Mouse (Mus musculus): ENCODE measurements around the gene Cacnb3. TPM values are rescaled to one million over a fixed set of nuclear protein-coding genes. Genes with fewer than 3 reads are reported as not detected.

Gene Cacnb3
- polyA plus RNA-seq, 1 experiment from 2014 or later = 15.1 TPM

GRCm38 (mm10) chr15:98610131-98610633 lies 20.5 kb upstream of the Cacnb3 start:
- 4% methylated on average over 12 of the region's 12 CpGs for whole genome bisulfite sequencing
- H3K4me2 ChIP-seq (replicated peaks; ENCODE audit: low read depth) = peak overlapping the region; percentile 92
- H3K27me3 ChIP-seq (ENCODE audit: control insufficient read depth, insufficient read depth, low read length) = no peaks in the 10 kb centered on the region
- TF ChIP-seq EP300 (optimal IDR thresholded peaks at IDR 0.05) (no peak), CTCF (IDR thresholded peaks at IDR 0.05; ENCODE audit: low read depth) (no peak)
- ATAC-seq (ENCODE audit: low FRiP score, low TSS enrichment) (no peak), DNase-seq (ENCODE audit: low spot score) (no peak)
- H3K36me3 ChIP-seq (ENCODE audit: control insufficient read depth, insufficient read depth, low read length) = no peaks in the 10 kb centered on the region
- no peaks in the 10 kb centered on the region for H3K4me1 ChIP-seq (replicated peaks; ENCODE audit: control insufficient read depth, insufficient read depth)
- H3K27ac ChIP-seq (replicated peaks) = peak overlapping the region; percentile 97
- peak overlapping the region; percentile 92 for H3K9ac ChIP-seq (ENCODE audit: low read length)
- H3K9me3 ChIP-seq (ENCODE audit: control insufficient read depth, low read length) = no peaks in the 10 kb centered on the region
- peak overlapping the region; percentile 91 for H3K4me3 ChIP-seq (ENCODE audit: low read depth, low read length)

GRCm38 (mm10) chr15:98612229-98612628 lies 18.4 kb upstream of the Cacnb3 start:
- no peaks in the 10 kb centered on the region for H3K9me3 ChIP-seq (ENCODE audit: control insufficient read depth, low read length)
- no peaks in the 10 kb centered on the region for H3K27me3 ChIP-seq (ENCODE audit: control insufficient read depth, insufficient read depth, low read length)
- no peaks in the 10 kb centered on the region; the same call in 1 of the 2 replicates for H3K4me1 ChIP-seq (replicated peaks; ENCODE audit: control insufficient read depth, insufficient read depth)
- H3K4me2 ChIP-seq (replicated peaks; ENCODE audit: low read depth) = no peak overlapping the region
- no peak overlapping the region for H3K4me3 ChIP-seq (ENCODE audit: low read depth, low read length)
- 91% methylated on average over 3 of the region's 3 CpGs for WGBS
- H3K9ac ChIP-seq (ENCODE audit: low read length) = no peak overlapping the region
- DNase-seq (ENCODE audit: low spot score) (no peak), ATAC-seq (ENCODE audit: low FRiP score, low TSS enrichment) (no peak)
- H3K36me3 ChIP-seq (ENCODE audit: control insufficient read depth, insufficient read depth, low read length) = no peaks in the 10 kb centered on the region
- TF ChIP-seq EP300 (optimal IDR thresholded peaks at IDR 0.05) (no peak), CTCF (IDR thresholded peaks at IDR 0.05; ENCODE audit: low read depth) (no peak)
- H3K27ac ChIP-seq (replicated peaks) = no peak overlapping the region

GRCm38 (mm10) chr15:98614551-98614950 lies 16.1 kb upstream of the Cacnb3 start:
- no peak overlapping the region for H3K4me3 ChIP-seq (ENCODE audit: low read depth, low read length)
- no peaks in the 10 kb centered on the region for H3K36me3 ChIP-seq (ENCODE audit: control insufficient read depth, insufficient read depth, low read length)
- no peaks in the 10 kb centered on the region; the same call in 1 of the 2 replicates for H3K4me1 ChIP-seq (replicated peaks; ENCODE audit: control insufficient read depth, insufficient read depth)
- H3K27ac ChIP-seq (replicated peaks) = no peak overlapping the region; the same call in 1 of the 2 replicates
- no peak overlapping the region for H3K4me2 ChIP-seq (replicated peaks; ENCODE audit: low read depth)
- 41% methylated on average over 9 of the region's 9 CpGs for WGBS
- H3K9ac ChIP-seq (ENCODE audit: low read length) = peak overlapping the region; percentile 43; the same call in 1 of the 2 replicates
- no peak for DNase-seq (ENCODE audit: low spot score)
- ATAC-seq (ENCODE audit: low FRiP score, low TSS enrichment) = no peak
- H3K27me3 ChIP-seq (ENCODE audit: control insufficient read depth, insufficient read depth, low read length) = no peaks in the 10 kb centered on the region
- no peaks in the 10 kb centered on the region for H3K9me3 ChIP-seq (ENCODE audit: control insufficient read depth, low read length)
- TF ChIP-seq EP300 (optimal IDR thresholded peaks at IDR 0.05) = no peak
- no peak for TF ChIP-seq CTCF (IDR thresholded peaks at IDR 0.05; ENCODE audit: low read depth)

GRCm38 (mm10) chr15:98614971-98615370 lies 15.7 kb upstream of the Cacnb3 start:
- H3K9ac ChIP-seq (ENCODE audit: low read length) = no peak overlapping the region; the same call in 1 of the 2 replicates
- H3K36me3 ChIP-seq (ENCODE audit: control insufficient read depth, insufficient read depth, low read length) = no peaks in the 10 kb centered on the region
- TF ChIP-seq CTCF (IDR thresholded peaks at IDR 0.05; ENCODE audit: low read depth) (peak; percentile 11; the same call in 1 of the 2 replicates), EP300 (optimal IDR thresholded peaks at IDR 0.05) (no peak)
- H3K27me3 ChIP-seq (ENCODE audit: control insufficient read depth, insufficient read depth, low read length) = no peaks in the 10 kb centered on the region
- DNase-seq (ENCODE audit: low spot score) = no peak
- peak; percentile 25; the same call in 1 of the 2 replicates for ATAC-seq (ENCODE audit: low FRiP score, low TSS enrichment)
- WGBS = 55% methylated on average over 6 of the region's 6 CpGs
- no peak overlapping the region for H3K4me2 ChIP-seq (replicated peaks; ENCODE audit: low read depth)
- peak overlapping the region; percentile 5; the same call in 1 of the 2 replicates for H3K27ac ChIP-seq (replicated peaks)
- no peaks in the 10 kb centered on the region; the same call in 1 of the 2 replicates for H3K4me1 ChIP-seq (replicated peaks; ENCODE audit: control insufficient read depth, insufficient read depth)
- H3K4me3 ChIP-seq (ENCODE audit: low read depth, low read length) = no peak overlapping the region
- H3K9me3 ChIP-seq (ENCODE audit: control insufficient read depth, low read length) = no peaks in the 10 kb centered on the region

DNA sequence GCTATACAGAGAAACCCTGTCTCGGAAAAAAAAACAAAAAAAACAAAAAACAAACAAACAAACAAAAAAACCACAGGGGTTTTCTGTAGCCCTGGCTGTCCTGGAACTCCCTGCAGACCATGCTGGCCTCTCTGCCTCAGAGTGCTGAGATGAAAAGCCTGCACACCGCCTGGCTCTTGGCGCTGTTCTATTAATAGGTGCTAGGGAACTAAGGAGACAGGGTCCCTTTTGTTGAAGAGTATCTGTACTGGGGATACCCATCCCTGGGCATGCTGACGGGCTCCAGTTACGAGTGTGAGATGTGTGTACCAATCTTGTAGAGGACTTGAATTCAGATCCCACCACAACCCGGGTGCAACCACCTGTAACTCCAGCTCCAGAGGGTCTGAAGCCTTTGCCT lies 14.9 kb upstream of the Cacnb3 start:
- ATAC-seq (ENCODE audit: low FRiP score, low TSS enrichment) (no peak), DNase-seq (ENCODE audit: low spot score) (peak; percentile 14)
- Histone ChIP-seq H3K9ac (ENCODE audit: low read length) (no peak overlapping the region), H3K4me2 (replicated peaks; ENCODE audit: low read depth) (no peak overlapping the region), H3K4me1 (replicated peaks; ENCODE audit: control insufficient read depth, insufficient read depth) (no peaks in the 10 kb centered on the region; the same call in 1 of the 2 replicates), H3K27ac (replicated peaks) (no peak overlapping the region), H3K9me3 (ENCODE audit: control insufficient read depth, low read length) (no peaks in the 10 kb centered on the region), H3K36me3 (ENCODE audit: control insufficient read depth, insufficient read depth, low read length) (no peaks in the 10 kb centered on the region), H3K4me3 (ENCODE audit: low read depth, low read length) (no peak overlapping the region), H3K27me3 (ENCODE audit: control insufficient read depth, insufficient read depth, low read length) (no peaks in the 10 kb centered on the region)
- TF ChIP-seq EP300 (optimal IDR thresholded peaks at IDR 0.05) (no peak), CTCF (IDR thresholded peaks at IDR 0.05; ENCODE audit: low read depth) (no peak)
- 71% methylated on average over 6 of the region's 6 CpGs for WGBS

DNA sequence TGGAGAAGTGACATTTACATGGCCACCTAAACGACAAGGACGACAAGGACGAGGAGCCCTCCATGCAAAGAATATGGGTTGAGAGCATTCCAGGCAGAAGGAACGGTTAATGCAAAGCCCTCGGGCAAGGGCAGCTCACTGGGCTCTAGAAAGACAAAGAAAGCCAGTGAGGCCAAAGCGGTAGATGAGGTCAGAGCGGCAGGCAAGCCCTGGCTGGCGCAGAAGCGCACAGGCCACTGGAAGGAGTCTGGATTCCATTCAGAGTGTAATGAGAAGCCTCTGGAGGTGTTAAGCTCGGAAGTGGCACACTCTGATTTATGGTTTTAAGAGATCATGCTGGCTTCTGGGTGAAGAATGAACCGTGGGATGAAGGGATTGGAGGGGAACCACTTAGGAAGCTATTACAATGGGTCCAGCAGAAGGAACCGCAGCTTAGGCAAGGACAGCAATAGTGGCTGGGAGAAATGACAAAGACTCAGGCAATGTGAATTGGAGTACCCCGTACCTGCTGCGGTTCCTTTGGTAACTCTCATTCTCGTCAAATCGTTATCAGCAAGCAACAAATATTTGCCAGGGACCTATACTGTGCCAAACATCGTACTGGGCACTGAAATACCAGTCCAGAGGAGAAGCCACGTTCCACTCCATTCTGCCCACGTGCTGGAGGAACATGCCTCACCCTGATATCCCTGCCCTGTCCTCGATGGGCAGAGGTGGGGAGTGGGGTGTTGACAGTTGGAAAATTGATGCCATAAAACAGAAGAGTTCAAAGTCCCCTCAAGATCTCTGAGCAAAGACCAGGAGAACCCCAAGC lies 14.1 kb upstream of the Cacnb3 start:
- no peaks in the 10 kb centered on the region for H3K27me3 ChIP-seq (ENCODE audit: control insufficient read depth, insufficient read depth, low read length)
- no peak overlapping the region for H3K4me2 ChIP-seq (replicated peaks; ENCODE audit: low read depth)
- ATAC-seq (ENCODE audit: low FRiP score, low TSS enrichment) (peak; percentile 76), DNase-seq (ENCODE audit: low spot score) (peak; percentile 44)
- H3K4me1 ChIP-seq (replicated peaks; ENCODE audit: control insufficient read depth, insufficient read depth) = no peaks in the 10 kb centered on the region; the same call in 1 of the 2 replicates
- H3K27ac ChIP-seq (replicated peaks) = no peak overlapping the region
- no peak overlapping the region for H3K9ac ChIP-seq (ENCODE audit: low read length)
- H3K4me3 ChIP-seq (ENCODE audit: low read depth, low read length) = no peak overlapping the region
- TF ChIP-seq CTCF (IDR thresholded peaks at IDR 0.05; ENCODE audit: low read depth) (no peak), EP300 (optimal IDR thresholded peaks at IDR 0.05) (no peak)
- WGBS = 40% methylated on average over 20 of the region's 20 CpGs
- no peaks in the 10 kb centered on the region for H3K9me3 ChIP-seq (ENCODE audit: control insufficient read depth, low read length)
- no peaks in the 10 kb centered on the region for H3K36me3 ChIP-seq (ENCODE audit: control insufficient read depth, insufficient read depth, low read length)
